Mouse (Mus musculus) midbrain, embryonic 12.5 days (tissue): ENCODE results near the gene Gm3286. TPM values are rescaled to one million over a fixed set of nuclear protein-coding genes. Genes with fewer than 3 reads are reported as not detected.
"Not testable (repeated sequence)": the region's sequence is repeated elsewhere in the genome, so short reads cannot be mapped to it uniquely, and the experiment has no call there.

Experiments used
- ATAC-seq: fragments of 200-750 bp; cut with Nextera tagmentation; 2 replicates; pipeline ENCODE4 v1.8.0; 2017; ENCODE audit warnings: low read depth, moderate TSS enrichment, moderate library complexity; ENCODE audit not compliant: low FRiP score
- H3K27ac ChIP-seq: fragments of 300-500 bp; sonication (generic); replicated peaks from 2 replicates; pipeline ENCODE4 v1.5.1; 2016; ENCODE audit warnings: mild to moderate bottlenecking
- H3K27me3 ChIP-seq: fragments of 300-500 bp; sonication (generic); 2 replicates; pipeline ENCODE4 v1.6.1; 2016; ENCODE audit warnings: mild to moderate bottlenecking
- H3K36me3 ChIP-seq: fragments of 300-500 bp; sonication (generic); 2 replicates; pipeline ENCODE4 v1.6.1; 2016
- H3K4me1 ChIP-seq: fragments of 300-500 bp; sonication (generic); 2 replicates; pipeline ENCODE4 v1.6.1; 2016
- H3K4me2 ChIP-seq: fragments of 300-500 bp; sonication (generic); replicated peaks from 2 replicates; pipeline ENCODE4 v1.6.1; 2016; ENCODE audit warnings: mild to moderate bottlenecking, moderate library complexity
- H3K4me3 ChIP-seq: fragments of 300-500 bp; sonication (generic); 2 replicates; pipeline ENCODE4 v1.5.1; 2016; ENCODE audit warnings: mild to moderate bottlenecking
- H3K9ac ChIP-seq: fragments of 300-500 bp; sonication (generic); replicated peaks from 2 replicates; pipeline ENCODE4 v1.6.1; 2016; ENCODE audit warnings: mild to moderate bottlenecking, moderate library complexity
- H3K9me3 ChIP-seq: fragments of 300-500 bp; sonication (generic); 2 replicates; pipeline ENCODE4 v1.6.1; 2016; ENCODE audit warnings: mild to moderate bottlenecking
- polyA plus RNA-seq: library from polyadenylated mRNA; unstranded; fragments of >200 nt; fragmentation: Nextera tagmentation; extraction: Ambion mirVana; gene quantifications from 2 replicates; pipeline ENCODE4 v1.2.1, GENCODE M21; 2016

Gene Gm3286
- not detected in 2 replicates for polyA plus RNA-seq

GRCm38 (mm10) chr5:95510458-95510857, at the start of gene Gm3286:
Gene Gm3286 (plus strand): TSS chr5:95510758.
- H3K9me3 ChIP-seq: 0 out of 2 replicates have a peak, but pooled peaks cover 14% of the 10 kb centered on the region
- H3K27ac ChIP-seq, ATAC-seq, H3K36me3 ChIP-seq, H3K4me3 ChIP-seq, H3K27me3 ChIP-seq, H3K4me2 ChIP-seq, H3K9ac ChIP-seq, H3K4me1 ChIP-seq: not testable (repeated sequence)

Other genes with a start within 250 kb of the Gm3286 start
- not detected in 2 replicates for gene Gm10424, start 238.0 kb upstream of the Gm3286 start, polyA plus RNA-seq
- not detected in 2 replicates for gene Gm3259, start 204.8 kb upstream of the Gm3286 start, polyA plus RNA-seq
- gene D5Ertd577e, start 54.0 kb upstream of the Gm3286 start, polyA plus RNA-seq: not detected in 2 replicates
- gene Gm7971, start 84.1 kb downstream of the Gm3286 start, polyA plus RNA-seq: not detected in 2 replicates
- gene Gm7978, start 225.4 kb downstream of the Gm3286 start, polyA plus RNA-seq: not detected in 2 replicates
- gene Gm7982, start 231.3 kb downstream of the Gm3286 start, polyA plus RNA-seq: not detected in 2 replicates